Mouse (Mus musculus): ENCODE data around the gene Afm.

GRCm38 (mm10) chr5:90567788-90568187 is 49.1 kb downstream of the Afm start:
- TF ChIP-seq POLR2A (IDR thresholded peaks at IDR 0.05; ENCODE audit: insufficient read depth, low read depth, low read length) = no peak
- no peak for TF ChIP-seq CTCF (IDR thresholded peaks at IDR 0.05; ENCODE audit: insufficient read depth, low read depth, low read length)

All from olfactory bulb, adult 2 months (tissue).